Mouse (Mus musculus) urinary bladder, postnatal 10 days (tissue): ENCODE results near the gene Pon2.
A peak's percentile ranks its signal among the peaks of the same experiment; 100 is the strongest.
"Not testable (repeated sequence)": the region's sequence is repeated elsewhere in the genome, so short reads cannot be mapped to it uniquely, and the experiment has no call there.

Experiments
- DNase-seq: peaks from one replicate; pipeline ENCODE4 v3.0.0; 2022; ENCODE audit warnings: low spot score

Pon2 gene

GRCm38 (mm10) chr6:5298092-5298554, at the start of gene Pon2:
Gene Pon2, minus strand, starts transcription at chr6:5298455.
- peak; percentile 36 for DNase-seq

GRCm38 (mm10) chr6:5344255-5344654, 46.0 kb upstream of the Pon2 start:
- no peak for DNase-seq

GRCm38 (mm10) chr6:5339283-5339682, 41.0 kb upstream of the Pon2 start:
- DNase-seq: not testable (repeated sequence)

GRCm38 (mm10) chr6:5338781-5339180, 40.5 kb upstream of the Pon2 start:
- DNase-seq: not testable (repeated sequence)

- DNase-seq: not testable (repeated sequence)
These were observed 37.8 kb upstream of the Pon2 start for GRCm38 (mm10) chr6:5336016-5336415.

GRCm38 (mm10) chr6:5334021-5334420, 35.8 kb upstream of the Pon2 start:
- DNase-seq: no peak

GRCm38 (mm10) chr6:5332560-5333150, 34.4 kb upstream of the Pon2 start:
- no peak for DNase-seq

GRCm38 (mm10) chr6:5325122-5325521, 26.9 kb upstream of the Pon2 start:
- DNase-seq: no peak

GRCm38 (mm10) chr6:5324101-5324500, 25.8 kb upstream of the Pon2 start:
- not testable (repeated sequence) for DNase-seq

GRCm38 (mm10) chr6:5316630-5317029, 18.4 kb upstream of the Pon2 start:
- no peak for DNase-seq

GRCm38 (mm10) chr6:5315053-5315759, 17.0 kb upstream of the Pon2 start:
- DNase-seq: no peak

GRCm38 (mm10) chr6:5313951-5314590, 15.8 kb upstream of the Pon2 start:
- DNase-seq: no peak

GRCm38 (mm10) chr6:5310491-5310890, 12.2 kb upstream of the Pon2 start:
- DNase-seq: no peak

- no peak for DNase-seq
These were observed 11.4 kb upstream of the Pon2 start for GRCm38 (mm10) chr6:5309595-5310197.

- DNase-seq: no peak
These were observed 7.7 kb upstream of the Pon2 start for GRCm38 (mm10) chr6:5305926-5306325.

- no peak for DNase-seq
These were observed 6.7 kb upstream of the Pon2 start for GRCm38 (mm10) chr6:5304956-5305355.

- DNase-seq: no peak
These were observed 2.4 kb upstream of the Pon2 start for GRCm38 (mm10) chr6:5300629-5301028.

GRCm38 (mm10) chr6:5299561-5299960, 1.3 kb upstream of the Pon2 start:
- DNase-seq: no peak

GRCm38 (mm10) chr6:5297321-5298091, 749 bp downstream of the Pon2 start:
- no peak for DNase-seq

GRCm38 (mm10) chr6:5296067-5296466, 2.2 kb downstream of the Pon2 start:
- no peak for DNase-seq

GRCm38 (mm10) chr6:5294659-5295449, 3.4 kb downstream of the Pon2 start:
- no peak for DNase-seq
